Mouse (Mus musculus) intestine, embryonic 16.5 days (tissue): ENCODE data around the gene Adamts3. TPM values are rescaled to one million over a fixed set of nuclear protein-coding genes. Genes with fewer than 3 reads are reported as not detected.

Experiments used
- ATAC-seq: fragments of 200-750 bp; cut with Nextera tagmentation; 2 replicates; pipeline ENCODE4 v1.8.0; 2017; ENCODE audit warnings: moderate TSS enrichment, moderate library complexity
- H3K27ac ChIP-seq: fragments of 300-500 bp; sonication (generic); 2 replicates; pipeline ENCODE4 v1.5.1; 2014; ENCODE audit warnings: mild to moderate bottlenecking, low read length
- H3K27me3 ChIP-seq: fragments of 300-500 bp; sonication (generic); replicated peaks from 2 replicates; pipeline ENCODE4 v1.6.1; 2014; ENCODE audit warnings: low read length, control low read depth, mixed read lengths; ENCODE audit not compliant: control insufficient read depth, insufficient read depth
- H3K36me3 ChIP-seq: fragments of 300-500 bp; sonication (generic); 2 replicates; pipeline ENCODE4 v1.6.1; 2014; ENCODE audit warnings: low read length, control low read depth; ENCODE audit not compliant: control insufficient read depth, insufficient read depth
- H3K4me1 ChIP-seq: fragments of 300-500 bp; sonication (generic); 2 replicates; pipeline ENCODE4 v1.6.1; 2014; ENCODE audit warnings: low read length, control low read depth, mixed read lengths; ENCODE audit not compliant: control insufficient read depth, insufficient read depth
- H3K4me2 ChIP-seq: fragments of 300-500 bp; sonication (generic); 2 replicates; pipeline ENCODE4 v1.6.1; 2014; ENCODE audit warnings: low read depth, low read length, control low read depth
- H3K4me3 ChIP-seq: fragments of 300-500 bp; sonication (generic); 2 replicates; pipeline ENCODE4 v1.5.1; 2014; ENCODE audit warnings: mild to moderate bottlenecking, low read length
- H3K9ac ChIP-seq: fragments of 300-500 bp; sonication (generic); 2 replicates; pipeline ENCODE4 v1.6.1; 2014; ENCODE audit warnings: low read depth, low read length
- H3K9me3 ChIP-seq: fragments of 300-500 bp; sonication (generic); 2 replicates; pipeline ENCODE4 v1.6.1; 2016; ENCODE audit warnings: low read length, control low read depth; ENCODE audit not compliant: control insufficient read depth
- WGBS: fragments of 180-500 bp; shearing (Covaris S2); extraction: QIAGEN DNeasy Blood & Tissue Kit; methylation state at CpG from one replicate; pipeline ENCODE4 v1.1.7; 2014; 5-methylcytosine and 5-hydroxymethylcytosine counted together
- polyA plus RNA-seq: library from polyadenylated mRNA; unstranded; fragments of >200 nt; fragmentation: Nextera tagmentation; extraction: Ambion mirVana; gene quantifications from 2 replicates; pipeline ENCODE4 v1.2.1, GENCODE M21; 2015

The Adamts3 gene
- polyA plus RNA-seq, 1 experiment from 2014 or later, result 1.5 TPM

- Histone ChIP-seq H3K9ac (no peak overlapping the region), H3K9me3 (no peaks in the 10 kb centered on the region), H3K36me3 (no peaks in the 10 kb centered on the region), H3K27ac (no peak overlapping the region), H3K4me1 (no peaks in the 10 kb centered on the region), H3K4me2 (no peak overlapping the region), H3K4me3 (no peak overlapping the region), H3K27me3 (no peaks in the 10 kb centered on the region)
- ATAC-seq, result no peak
- WGBS, result 58% methylated on average over 4 of the region's 4 CpGs
Observed at GRCm38 (mm10) chr5:89884991-89885390, 1.9 kb upstream of the Adamts3 start.

GRCm38 (mm10) chr5:89883908-89884204, 722 bp upstream of the Adamts3 start:
- H3K9ac ChIP-seq, result peak overlapping the region; percentile 69; the same call in 1 of the 2 replicates
- ATAC-seq, result 0 out of 2 replicates have a peak, but pooled peaks have one; percentile 10
- H3K4me3 ChIP-seq, result peak overlapping the region; percentile 67
- H3K9me3 ChIP-seq, result no peaks in the 10 kb centered on the region
- peak overlapping the region; percentile 100 for H3K4me2 ChIP-seq
- no peak overlapping the region for H3K27ac ChIP-seq
- H3K36me3 ChIP-seq, result no peaks in the 10 kb centered on the region
- 8% methylated on average over 8 of the region's 8 CpGs for WGBS
- H3K27me3 ChIP-seq, result no peaks in the 10 kb centered on the region
- no peaks in the 10 kb centered on the region for H3K4me1 ChIP-seq

DNA sequence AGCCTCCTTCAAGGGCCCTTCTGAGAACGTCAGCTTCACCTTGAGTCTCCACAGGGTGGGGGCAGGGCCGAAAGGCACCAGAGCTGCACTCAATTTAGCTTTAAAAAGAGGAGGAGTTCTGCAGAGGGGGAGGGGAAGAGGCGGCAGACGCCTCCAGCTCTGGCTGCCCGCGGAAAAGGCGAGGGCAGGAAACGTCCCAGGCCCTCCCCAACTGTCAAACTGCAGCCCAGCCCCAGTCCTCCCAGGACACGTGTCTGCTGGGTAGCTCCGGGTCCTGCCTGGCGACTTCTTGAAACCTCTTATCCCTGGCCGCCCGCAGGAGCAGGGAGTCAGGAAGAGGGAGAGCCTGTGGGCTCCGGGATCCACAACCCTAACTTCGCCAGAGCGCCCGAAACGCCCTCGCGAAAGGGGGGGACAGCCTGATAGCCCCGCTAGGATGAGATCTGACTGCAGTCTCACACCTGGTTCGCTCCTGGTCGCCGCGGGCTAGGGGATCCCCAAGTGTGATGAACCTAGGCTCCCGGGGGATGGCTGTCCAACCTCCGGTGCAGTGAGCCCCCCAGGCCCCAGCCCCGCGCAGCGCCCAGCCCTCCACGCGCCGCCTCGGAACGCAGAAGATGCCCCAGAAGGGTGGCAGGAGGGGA, 921 bp downstream of the Adamts3 start:
- Histone ChIP-seq H3K4me2 (peak overlapping the region; percentile 100), H3K27me3 (no peaks in the 10 kb centered on the region), H3K4me3 (peak overlapping the region; percentile 67), H3K9ac (peak overlapping the region; percentile 69), H3K9me3 (no peaks in the 10 kb centered on the region), H3K4me1 (no peaks in the 10 kb centered on the region), H3K36me3 (no peaks in the 10 kb centered on the region), H3K27ac (no peak overlapping the region)
- ATAC-seq, result peak; percentile 81
- WGBS, result 0% methylated on average over 35 of the region's 35 CpGs

DNA sequence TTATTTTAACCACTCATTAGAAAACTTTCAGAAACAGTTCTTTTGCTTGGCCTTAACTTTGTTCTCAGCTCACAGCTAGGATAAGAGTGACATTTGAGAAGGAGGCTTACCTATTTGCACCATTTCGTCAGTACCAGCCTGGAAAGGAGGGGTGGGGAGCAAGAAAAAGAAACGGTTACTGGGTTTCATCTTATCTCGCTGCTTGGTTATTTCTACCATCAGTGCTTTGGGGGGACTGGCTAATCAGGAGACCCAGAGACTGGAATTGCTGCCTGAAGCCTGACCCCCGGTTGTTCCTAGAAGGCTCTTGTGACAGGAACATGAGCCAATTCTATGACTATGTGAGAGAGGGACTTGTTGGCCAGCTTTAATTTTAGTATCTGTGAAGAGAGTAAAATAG, 1.7 kb downstream of the Adamts3 start:
- Histone ChIP-seq H3K27ac (no peak overlapping the region), H3K4me1 (no peaks in the 10 kb centered on the region), H3K27me3 (no peaks in the 10 kb centered on the region), H3K9me3 (no peaks in the 10 kb centered on the region), H3K4me3 (no peak overlapping the region), H3K36me3 (no peaks in the 10 kb centered on the region), H3K9ac (no peak overlapping the region), H3K4me2 (peak overlapping the region; percentile 100; the same call in 1 of the 2 replicates)
- WGBS, result 45% methylated on average over 4 of the region's 4 CpGs
- ATAC-seq, result no peak

GRCm38 (mm10) chr5:89878866-89879392, 4.2 kb downstream of the Adamts3 start:
- Histone ChIP-seq H3K27ac (no peak overlapping the region), H3K4me3 (no peak overlapping the region), H3K36me3 (no peaks in the 10 kb centered on the region), H3K9me3 (no peaks in the 10 kb centered on the region), H3K4me1 (no peaks in the 10 kb centered on the region), H3K9ac (no peak overlapping the region), H3K27me3 (no peaks in the 10 kb centered on the region), H3K4me2 (no peak overlapping the region)
- ATAC-seq, result no peak
- 84% methylated on average over 11 of the region's 11 CpGs for WGBS

GRCm38 (mm10) chr5:89872661-89873060, 10.5 kb downstream of the Adamts3 start:
- no peak overlapping the region for H3K4me2 ChIP-seq
- H3K9ac ChIP-seq, result no peak overlapping the region
- no peak overlapping the region for H3K4me3 ChIP-seq
- 30% methylated on average over 2 of the region's 2 CpGs for WGBS
- H3K27me3 ChIP-seq, result no peaks in the 10 kb centered on the region
- no peak overlapping the region for H3K27ac ChIP-seq
- no peak for ATAC-seq
- no peaks in the 10 kb centered on the region for H3K4me1 ChIP-seq
- no peaks in the 10 kb centered on the region for H3K9me3 ChIP-seq
- H3K36me3 ChIP-seq, result no peaks in the 10 kb centered on the region

- no peak for ATAC-seq
- Histone ChIP-seq H3K36me3 (no peaks in the 10 kb centered on the region), H3K9ac (no peak overlapping the region), H3K4me3 (no peak overlapping the region), H3K4me2 (no peak overlapping the region), H3K9me3 (no peaks in the 10 kb centered on the region), H3K27me3 (no peaks in the 10 kb centered on the region), H3K4me1 (no peaks in the 10 kb centered on the region), H3K27ac (no peak overlapping the region)
- 85% methylated on average over 4 of the region's 4 CpGs for WGBS
Observed at GRCm38 (mm10) chr5:89859603-89860002, 23.5 kb downstream of the Adamts3 start.

DNA sequence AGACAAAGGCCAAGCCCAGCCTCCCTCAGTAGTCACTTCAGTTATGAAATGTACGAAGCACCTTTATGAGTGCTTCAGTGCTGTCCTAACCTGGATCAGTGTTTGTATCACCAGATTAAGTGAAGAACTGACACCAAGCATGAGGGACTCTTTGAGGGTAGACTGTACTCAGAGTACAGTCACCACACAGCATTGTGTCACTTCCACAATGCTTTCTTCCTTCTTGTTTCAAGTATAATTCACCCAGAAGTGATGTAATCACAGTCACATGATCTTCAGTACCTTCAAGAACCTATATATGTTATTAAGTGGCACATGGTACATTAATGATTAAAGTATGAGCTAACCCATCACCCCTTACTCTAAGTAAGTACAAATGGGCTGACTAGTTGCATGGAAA, 24.3 kb downstream of the Adamts3 start:
- no peak for ATAC-seq
- Histone ChIP-seq H3K36me3 (no peaks in the 10 kb centered on the region), H3K27me3 (no peaks in the 10 kb centered on the region), H3K4me3 (no peak overlapping the region), H3K4me1 (no peaks in the 10 kb centered on the region), H3K4me2 (no peak overlapping the region), H3K27ac (no peak overlapping the region), H3K9me3 (no peaks in the 10 kb centered on the region), H3K9ac (no peak overlapping the region)
- WGBS, result 98% methylated on average over 1 of the region's 1 CpGs

- H3K4me1 ChIP-seq, result peaks cover 3% of the 10 kb centered on the region; the same call in 1 of the 2 replicates
- H3K27ac ChIP-seq, result no peak overlapping the region
- H3K36me3 ChIP-seq, result no peaks in the 10 kb centered on the region
- H3K9ac ChIP-seq, result no peak overlapping the region
- H3K9me3 ChIP-seq, result no peaks in the 10 kb centered on the region
- no peak overlapping the region for H3K4me3 ChIP-seq
- WGBS, result 50% methylated on average over 1 of the region's 1 CpGs
- no peak for ATAC-seq
- H3K27me3 ChIP-seq, result no peaks in the 10 kb centered on the region
- no peak overlapping the region for H3K4me2 ChIP-seq
Observed at GRCm38 (mm10) chr5:89846551-89846950, 36.6 kb downstream of the Adamts3 start.

DNA sequence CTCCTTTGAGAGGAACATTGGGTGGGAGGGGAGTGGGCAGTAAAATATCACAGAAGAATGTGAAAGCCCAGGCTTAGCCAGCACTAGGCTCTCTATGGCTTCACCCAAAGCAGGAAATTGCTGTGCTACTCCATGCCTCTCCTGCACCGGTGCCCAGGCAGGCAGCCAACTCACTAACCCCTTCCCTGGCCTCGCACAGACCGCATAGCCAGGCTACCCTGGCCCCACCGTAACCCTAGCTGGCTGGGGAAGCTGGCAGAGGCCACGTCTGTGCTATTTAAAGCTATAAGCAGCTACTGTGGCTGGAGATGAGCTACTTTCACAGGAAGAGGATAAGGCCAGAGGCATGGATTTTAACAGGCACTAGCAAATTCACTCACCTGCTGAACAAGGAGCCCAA, 38.8 kb downstream of the Adamts3 start:
- Histone ChIP-seq H3K9ac (no peak overlapping the region), H3K27ac (no peak overlapping the region), H3K36me3 (no peaks in the 10 kb centered on the region), H3K4me2 (no peak overlapping the region), H3K4me1 (peaks cover 3% of the 10 kb centered on the region; the same call in 1 of the 2 replicates), H3K27me3 (no peaks in the 10 kb centered on the region), H3K9me3 (no peaks in the 10 kb centered on the region), H3K4me3 (no peak overlapping the region)
- ATAC-seq, result peak; percentile 53
- WGBS, result 40% methylated on average over 5 of the region's 5 CpGs
